Mouse (Mus musculus) cerebral cortex, adult 2 months (tissue): ENCODE measurements around the gene Galnt7.

Experiments used
- WGBS: fragments of 180-500 bp; shearing (Covaris S2); methylation state at CpG from one replicate; pipeline ENCODE4 v1.1.7; 2018; 5-methylcytosine and 5-hydroxymethylcytosine counted together

Galnt7 gene

DNA sequence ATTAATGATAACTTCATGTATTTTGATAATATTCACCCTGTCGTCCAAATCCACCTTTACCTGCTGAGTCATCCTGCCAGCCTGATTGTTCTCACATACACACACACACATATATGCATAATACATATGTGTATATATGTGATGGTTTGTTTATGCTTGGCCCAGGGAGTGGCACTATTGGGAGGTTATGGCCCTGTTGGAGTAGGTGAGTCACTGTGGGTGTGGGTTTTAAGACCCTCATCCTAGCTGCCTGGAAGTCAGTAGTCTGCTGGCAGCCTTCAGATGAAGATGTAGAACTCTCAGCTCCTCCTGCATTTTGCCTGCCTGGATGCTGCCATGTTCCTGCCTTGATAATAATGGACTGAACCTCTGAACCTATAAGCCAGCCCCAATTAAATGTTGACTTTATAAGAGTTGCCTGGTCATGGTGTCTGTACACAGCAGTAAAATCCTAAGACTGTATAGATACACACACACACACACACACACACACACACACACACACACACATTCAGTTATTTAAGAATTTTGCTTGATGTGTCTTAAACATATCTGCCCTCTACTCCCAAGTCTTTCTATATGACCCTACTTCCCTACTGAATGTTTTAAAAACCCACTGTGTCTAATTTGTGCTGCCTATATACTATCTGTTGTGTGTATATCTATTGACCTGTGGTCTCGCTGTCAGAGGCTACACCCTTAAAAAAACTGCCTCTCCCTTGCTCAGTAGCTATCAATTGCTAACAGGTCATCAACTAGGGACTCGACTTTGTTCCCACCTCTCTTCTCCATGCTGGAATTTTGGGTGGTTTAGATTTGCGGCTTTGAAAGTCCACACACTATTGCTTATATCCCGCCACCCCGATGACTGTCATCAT lies 23.8 kb downstream of the Galnt7 start:
- WGBS: 89% methylated on average over 6 of the region's 6 CpGs

GRCm38 (mm10) chr8:57627946-57628786 lies 24.7 kb downstream of the Galnt7 start:
- 53% methylated on average over 5 of the region's 5 CpGs for WGBS

DNA sequence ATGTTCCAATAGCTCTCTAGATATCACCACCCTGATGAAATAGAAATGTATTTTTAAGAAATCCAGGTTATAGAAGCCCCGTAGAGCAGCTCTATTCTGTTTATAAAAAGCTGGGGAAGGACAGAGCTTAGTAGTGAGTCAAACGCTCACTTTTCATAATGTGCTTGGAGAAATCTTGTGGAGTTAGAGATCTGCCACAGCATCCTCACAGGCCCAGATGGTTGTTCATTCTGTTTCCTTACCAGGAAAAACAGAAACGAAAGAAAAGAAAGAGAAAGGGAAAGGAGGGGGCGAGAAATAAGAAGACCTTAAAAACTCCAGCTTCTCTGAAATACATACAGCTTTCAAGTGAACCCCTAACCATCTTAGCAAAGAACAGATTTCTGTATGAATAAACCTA lies 28.9 kb downstream of the Galnt7 start:
- WGBS: 60% methylated on average over 4 of the region's 4 CpGs

- 94% methylated on average over 3 of the region's 3 CpGs for WGBS
Measured at GRCm38 (mm10) chr8:57623051-57623450, 29.8 kb downstream of the Galnt7 start.

GRCm38 (mm10) chr8:57616965-57617364 lies 35.9 kb downstream of the Galnt7 start:
- WGBS: 84% methylated on average over 5 of the region's 5 CpGs

DNA sequence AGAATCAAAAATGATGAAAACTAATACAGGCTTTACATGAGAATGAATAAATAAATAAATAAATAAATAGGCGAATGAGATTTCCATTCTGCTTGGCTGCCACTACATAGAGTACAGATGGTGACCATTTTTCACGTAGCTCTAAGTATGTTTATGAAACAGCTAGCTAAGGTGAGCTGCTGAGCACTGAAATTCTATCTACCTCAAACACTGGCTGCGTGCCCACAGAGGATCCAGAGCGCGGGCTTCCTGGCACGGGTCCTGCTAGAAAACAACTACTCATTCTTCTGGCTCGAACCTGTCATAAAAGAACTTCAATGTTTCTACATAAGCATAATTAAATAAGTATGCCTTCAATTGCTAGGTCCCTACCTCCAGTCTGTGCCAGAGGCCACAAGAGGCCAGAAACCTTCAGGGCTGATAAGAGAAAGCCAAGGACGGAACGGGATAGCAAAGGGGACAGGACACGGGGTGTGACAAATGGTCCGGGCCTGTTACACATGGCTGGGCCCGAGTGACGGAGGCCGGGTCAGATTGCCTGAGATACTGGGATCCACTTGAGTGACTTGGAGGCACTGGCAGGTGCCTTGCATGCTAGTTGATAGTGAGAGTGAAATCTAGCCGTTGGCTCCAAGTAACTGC lies 37.7 kb downstream of the Galnt7 start:
- 73% methylated on average over 15 of the region's 15 CpGs for WGBS

GRCm38 (mm10) chr8:57611419-57611977 lies 41.3 kb downstream of the Galnt7 start:
- 71% methylated on average over 7 of the region's 7 CpGs for WGBS

GRCm38 (mm10) chr8:57610706-57611418 lies 42.0 kb downstream of the Galnt7 start:
- 47% methylated on average over 11 of the region's 11 CpGs for WGBS

DNA sequence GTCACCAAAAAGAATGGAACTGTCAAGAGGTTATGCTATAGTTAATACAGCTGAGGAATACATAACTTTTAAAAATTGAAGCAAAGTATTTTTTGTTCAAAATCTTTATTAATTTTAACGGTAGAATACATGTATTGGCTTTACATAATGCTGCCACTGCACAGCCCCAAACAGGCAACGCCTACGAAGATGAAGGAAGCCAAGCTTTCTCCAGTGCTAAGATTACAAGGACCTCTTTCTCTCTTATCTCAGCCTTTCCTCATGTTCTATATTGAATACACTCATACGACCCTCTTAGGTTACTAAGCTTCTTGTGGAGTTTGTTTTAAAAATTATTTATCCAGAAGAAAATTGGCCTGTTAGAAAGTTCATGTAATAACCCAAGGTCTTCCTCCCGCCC lies 50.3 kb downstream of the Galnt7 start:
- 87% methylated on average over 5 of the region's 5 CpGs for WGBS

- WGBS: 86% methylated on average over 12 of the region's 12 CpGs
Measured at GRCm38 (mm10) chr8:57601987-57602418, 50.8 kb downstream of the Galnt7 start.

GRCm38 (mm10) chr8:57599813-57600555 lies 52.8 kb downstream of the Galnt7 start:
- WGBS: 37% methylated on average over 22 of the region's 22 CpGs

GRCm38 (mm10) chr8:57595853-57596252 lies 57.0 kb downstream of the Galnt7 start:
- WGBS: 52% methylated on average over 3 of the region's 3 CpGs

DNA sequence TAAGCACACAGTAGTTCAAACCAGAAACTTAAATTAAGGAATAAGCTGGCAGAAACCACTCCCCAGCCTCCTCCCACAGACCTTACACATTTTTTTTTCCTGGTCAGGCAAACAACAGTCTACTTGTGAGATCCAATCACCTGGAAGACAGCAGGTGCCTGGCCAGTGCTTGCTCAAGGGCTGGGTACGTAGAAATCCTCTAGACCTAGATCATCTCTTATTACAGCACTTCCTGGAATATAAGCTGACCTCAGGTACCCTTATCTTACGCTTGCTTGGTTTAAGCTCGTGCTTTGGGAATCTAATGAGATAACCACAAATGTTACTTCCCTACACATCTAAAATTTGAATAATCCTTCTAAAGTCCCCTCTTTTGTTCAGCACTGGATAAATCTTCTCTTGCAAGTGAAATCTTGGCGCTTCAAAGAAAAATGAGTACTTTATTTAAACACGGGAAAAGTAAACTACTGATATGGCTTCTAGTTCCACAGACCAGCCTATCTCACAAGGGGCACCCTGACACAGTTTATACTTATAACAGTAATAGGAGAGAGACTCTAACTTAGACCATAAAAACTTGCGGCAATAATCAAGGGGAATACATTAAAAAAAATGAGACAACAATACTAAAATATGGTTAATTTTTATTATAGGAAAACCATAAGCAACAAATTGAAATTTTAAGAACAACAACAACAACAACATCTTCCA lies 58.5 kb downstream of the Galnt7 start:
- WGBS: 82% methylated on average over 6 of the region's 6 CpGs

DNA sequence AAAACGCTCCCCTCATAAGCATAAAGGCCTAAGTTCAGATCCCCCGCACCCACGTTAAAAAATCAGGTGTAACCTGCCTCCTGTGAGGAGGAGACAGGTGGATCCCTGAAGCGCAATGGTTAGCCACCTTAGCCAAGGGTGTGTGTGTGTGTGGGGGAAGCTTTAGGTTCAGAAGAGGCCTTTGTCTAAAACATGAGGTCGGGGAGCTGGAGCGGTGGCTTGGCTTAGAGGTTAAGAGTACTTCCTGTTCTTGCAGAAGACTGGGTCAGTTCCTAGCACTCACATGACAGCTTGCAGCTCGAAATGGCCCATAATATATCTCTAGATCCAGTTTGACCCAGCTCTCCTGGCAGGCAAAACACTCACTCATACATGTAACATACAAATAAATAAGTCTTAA lies 60.2 kb downstream of the Galnt7 start:
- WGBS: 84% methylated on average over 7 of the region's 7 CpGs

- 93% methylated on average over 4 of the region's 4 CpGs for WGBS
Measured at GRCm38 (mm10) chr8:57591681-57592080, 61.2 kb downstream of the Galnt7 start.

DNA sequence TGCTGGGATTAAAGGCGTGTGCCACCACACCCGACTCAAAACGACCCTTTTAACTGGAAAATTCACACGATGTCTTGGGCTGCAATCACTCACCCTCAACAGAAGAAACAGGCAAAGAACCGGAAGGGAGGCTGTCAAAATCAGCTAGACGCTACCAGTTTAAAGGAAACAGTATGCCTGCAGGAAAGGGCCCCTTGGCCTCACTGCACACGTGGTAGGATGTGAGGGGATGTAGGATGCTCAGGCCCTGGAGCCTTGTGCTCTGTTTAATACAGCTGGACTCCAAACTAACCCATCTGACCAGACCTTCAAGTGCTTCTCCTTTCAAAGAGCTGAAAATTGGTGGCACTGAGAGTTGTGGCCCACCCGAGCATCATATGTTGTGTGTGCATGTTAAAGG lies 62.8 kb downstream of the Galnt7 start:
- WGBS: 85% methylated on average over 8 of the region's 8 CpGs

- 48% methylated on average over 9 of the region's 9 CpGs for WGBS
Measured at GRCm38 (mm10) chr8:57589176-57589575, 63.7 kb downstream of the Galnt7 start.

DNA sequence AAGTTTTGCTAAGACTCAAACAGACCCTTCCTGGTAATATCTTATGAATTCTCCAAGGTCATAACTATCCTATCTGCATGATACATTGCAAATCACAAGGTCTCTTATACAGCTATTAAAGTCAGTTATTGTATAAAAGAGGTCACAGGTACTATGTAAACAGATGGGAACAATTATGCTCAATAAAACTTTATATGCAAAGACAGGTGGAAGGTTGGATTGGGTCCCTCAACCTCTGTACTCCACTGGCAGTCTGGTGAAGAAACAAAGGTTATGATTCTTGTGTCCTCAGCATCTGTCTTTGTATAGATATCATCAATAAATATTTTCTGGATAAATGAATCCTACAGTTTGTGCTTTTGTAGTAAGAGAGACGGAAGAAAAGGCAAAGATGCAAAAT lies 64.2 kb downstream of the Galnt7 start:
- 94% methylated on average over 1 of the region's 1 CpGs for WGBS

- WGBS: 62% methylated on average over 4 of the region's 4 CpGs
Measured at GRCm38 (mm10) chr8:57586667-57587066, 66.2 kb downstream of the Galnt7 start.

DNA sequence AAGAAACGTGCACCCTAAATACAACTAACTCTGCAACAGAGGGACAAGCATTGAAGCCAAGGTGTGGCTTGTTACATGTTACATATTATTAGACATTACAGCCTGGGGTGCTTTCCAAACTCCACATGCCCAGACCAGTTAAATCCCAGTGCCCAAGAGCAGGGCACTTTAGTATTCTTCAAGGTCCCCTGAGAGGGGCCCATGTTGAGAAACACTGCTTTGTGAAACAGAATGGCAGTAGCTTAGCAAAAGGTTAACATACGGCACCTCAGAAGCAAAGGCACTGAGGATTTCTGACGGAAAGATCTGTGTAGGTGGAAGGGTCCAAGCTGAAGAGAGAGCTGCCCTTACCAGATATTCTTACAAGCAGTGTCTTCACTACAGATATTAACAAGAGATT lies 67.0 kb downstream of the Galnt7 start:
- 86% methylated on average over 3 of the region's 3 CpGs for WGBS
